Mouse (Mus musculus) forebrain, embryonic 14.5 days (tissue): ENCODE measurements around the gene Plekhm1. TPM values are rescaled to one million over a fixed set of nuclear protein-coding genes. Genes with fewer than 3 reads are reported as not detected.
A peak's percentile ranks its signal among the peaks of the same experiment; 100 is the strongest.
"Not testable (repeated sequence)": the region's sequence is repeated elsewhere in the genome, so short reads cannot be mapped to it uniquely, and the experiment has no call there.

Experiments used
- ATAC-seq: fragments of 200-750 bp; cut with Nextera tagmentation; 2 replicates; pipeline ENCODE4 v1.8.0; 2017; ENCODE audit warnings: mild to moderate bottlenecking, moderate library complexity
- DNase-seq: peaks from one replicate; pipeline ENCODE4 v3.0.0-alpha.2; 2015; ENCODE audit warnings: low spot score
- H3K27ac ChIP-seq: fragments of 300-500 bp; sonication (generic); 2 replicates; pipeline ENCODE4 v1.5.1; 2014; ENCODE audit warnings: low read depth, mild to moderate bottlenecking, control low read depth, low read length, moderate library complexity
- H3K27me3 ChIP-seq: fragments of 300-500 bp; sonication (generic); replicated peaks from 2 replicates; pipeline ENCODE4 v1.6.1; 2014; ENCODE audit warnings: low read length, control low read depth, mixed read lengths; ENCODE audit not compliant: control insufficient read depth, insufficient read depth
- H3K36me3 ChIP-seq: fragments of 300-500 bp; sonication (generic); 2 replicates; pipeline ENCODE4 v1.6.1; 2014; ENCODE audit warnings: low read length, control low read depth; ENCODE audit not compliant: control insufficient read depth, insufficient read depth
- H3K4me1 ChIP-seq: fragments of 300-500 bp; sonication (generic); 2 replicates; pipeline ENCODE4 v1.6.1; 2014; ENCODE audit warnings: antibody characterized with exemption, low read length, control low read depth; ENCODE audit not compliant: control insufficient read depth, insufficient read depth
- H3K4me2 ChIP-seq: fragments of 300-500 bp; sonication (generic); 2 replicates; pipeline ENCODE4 v1.6.1; 2014; ENCODE audit warnings: mild to moderate bottlenecking, control low read depth, low read length
- H3K4me3 ChIP-seq: fragments of 300-500 bp; sonication (generic); 2 replicates; pipeline ENCODE4 v1.5.1; 2014; ENCODE audit warnings: low read depth, low read length, control low read depth
- H3K9ac ChIP-seq: fragments of 300-500 bp; sonication (generic); 2 replicates; pipeline ENCODE4 v1.6.1; 2014; ENCODE audit warnings: mild to moderate bottlenecking, low read length, control low read depth, moderate library complexity
- H3K9me3 ChIP-seq: fragments of 300-500 bp; sonication (generic); replicated peaks from 2 replicates; pipeline ENCODE4 v1.6.1; 2016; ENCODE audit warnings: low read length, control low read depth, mixed read lengths; ENCODE audit not compliant: control insufficient read depth
- WGBS: fragments of 180-500 bp; shearing (Covaris S2); extraction: QIAGEN DNeasy Blood & Tissue Kit; methylation state at CpG from one replicate; pipeline ENCODE4 v1.1.7; 2014; 5-methylcytosine and 5-hydroxymethylcytosine counted together
- polyA plus RNA-seq: library from polyadenylated mRNA; unstranded; fragments of >200 nt; fragmentation: Nextera tagmentation; extraction: Ambion mirVana; gene quantifications from 2 replicates; pipeline ENCODE4 v1.2.1, GENCODE M21; 2014

Plekhm1 gene
- polyA plus RNA-seq, 1 experiment from 2014 or later: 7.5 TPM

GRCm38 (mm10) chr11:103325172-103325571, 87.3 kb downstream of the Plekhm1 start:
- Histone ChIP-seq H3K27me3 (no peaks in the 10 kb centered on the region), H3K9ac (no peak overlapping the region), H3K27ac (no peak overlapping the region), H3K4me3 (no peak overlapping the region), H3K9me3 (no peaks in the 10 kb centered on the region), H3K4me1 (peaks cover 3% of the 10 kb centered on the region; the same call in 1 of the 2 replicates), H3K4me2 (peak overlapping the region; percentile 1; the same call in 1 of the 2 replicates), H3K36me3 (no peaks in the 10 kb centered on the region)
- DNase-seq (peak; percentile 85), ATAC-seq (peak; percentile 55; the same call in 1 of the 2 replicates)
- 11% methylated on average over 8 of the region's 8 CpGs for WGBS

- Histone ChIP-seq H3K27me3 (no peaks in the 10 kb centered on the region), H3K27ac (no peak overlapping the region), H3K4me1 (peaks cover 3% of the 10 kb centered on the region; the same call in 1 of the 2 replicates), H3K4me2 (peak overlapping the region; percentile 1; the same call in 1 of the 2 replicates), H3K4me3 (no peak overlapping the region), H3K36me3 (no peaks in the 10 kb centered on the region), H3K9ac (no peak overlapping the region), H3K9me3 (no peaks in the 10 kb centered on the region)
- DNase-seq: peak; percentile 21
- peak; percentile 41; the same call in 1 of the 2 replicates for ATAC-seq
- 37% methylated on average over 13 of the region's 13 CpGs for WGBS
These were observed 87.8 kb downstream of the Plekhm1 start for GRCm38 (mm10) chr11:103324723-103325122.

- not testable (repeated sequence) for H3K36me3 ChIP-seq, H3K9ac ChIP-seq, DNase-seq, H3K9me3 ChIP-seq, H3K4me3 ChIP-seq, H3K4me2 ChIP-seq, ATAC-seq, H3K27me3 ChIP-seq, H3K4me1 ChIP-seq, H3K27ac ChIP-seq
- WGBS: 41% methylated on average over 4 of the region's 4 CpGs
These were observed 89.7 kb downstream of the Plekhm1 start for GRCm38 (mm10) chr11:103322832-103323231.

GRCm38 (mm10) chr11:103320646-103321045, 91.8 kb downstream of the Plekhm1 start:
- ATAC-seq (no peak), DNase-seq (peak; percentile 71)
- Histone ChIP-seq H3K9me3 (no peaks in the 10 kb centered on the region), H3K9ac (no peak overlapping the region), H3K27ac (no peak overlapping the region), H3K27me3 (no peaks in the 10 kb centered on the region), H3K4me1 (peaks cover 3% of the 10 kb centered on the region; the same call in 1 of the 2 replicates), H3K4me2 (no peak overlapping the region), H3K4me3 (no peak overlapping the region), H3K36me3 (no peaks in the 10 kb centered on the region)
- 38% methylated on average over 4 of the region's 4 CpGs for WGBS

GRCm38 (mm10) chr11:103320196-103320595, 92.3 kb downstream of the Plekhm1 start:
- H3K36me3 ChIP-seq: no peaks in the 10 kb centered on the region

GRCm38 (mm10) chr11:103318042-103318441, 94.4 kb downstream of the Plekhm1 start:
- no peaks in the 10 kb centered on the region for H3K36me3 ChIP-seq
- H3K9me3 ChIP-seq: no peaks in the 10 kb centered on the region
- no peak overlapping the region for H3K4me2 ChIP-seq
- H3K9ac ChIP-seq: no peak overlapping the region
- ATAC-seq: no peak
- no peak for DNase-seq
- H3K27ac ChIP-seq: no peak overlapping the region
- H3K4me1 ChIP-seq: peaks cover 3% of the 10 kb centered on the region; the same call in 1 of the 2 replicates
- no peaks in the 10 kb centered on the region for H3K27me3 ChIP-seq
- H3K4me3 ChIP-seq: no peak overlapping the region
- WGBS: 74% methylated on average over 1 of the region's 1 CpGs

More at GRCm38 (mm10) chr11:103320196-103320595, 92.3 kb downstream of the Plekhm1 start:
- WGBS: 86% methylated on average over 8 of the region's 8 CpGs
- no peaks in the 10 kb centered on the region for H3K9me3 ChIP-seq
- H3K4me2 ChIP-seq: no peak overlapping the region
- no peak overlapping the region for H3K27ac ChIP-seq
- ATAC-seq (no peak), DNase-seq (no peak)
- no peak overlapping the region for H3K9ac ChIP-seq
- H3K4me1 ChIP-seq: peaks cover 3% of the 10 kb centered on the region; the same call in 1 of the 2 replicates
- no peak overlapping the region for H3K4me3 ChIP-seq
- no peaks in the 10 kb centered on the region for H3K27me3 ChIP-seq

GRCm38 (mm10) chr11:103315379-103315778, 97.1 kb downstream of the Plekhm1 start:
- Histone ChIP-seq H3K9ac (no peak overlapping the region), H3K27ac (no peak overlapping the region), H3K27me3 (no peaks in the 10 kb centered on the region), H3K4me3 (no peak overlapping the region), H3K36me3 (no peaks in the 10 kb centered on the region), H3K4me1 (peaks cover under 1% of the 10 kb centered on the region; the same call in 1 of the 2 replicates), H3K4me2 (no peak overlapping the region), H3K9me3 (no peaks in the 10 kb centered on the region)
- DNase-seq (no peak), ATAC-seq (no peak)
- 81% methylated on average over 5 of the region's 5 CpGs for WGBS

GRCm38 (mm10) chr11:103314736-103315374, 97.6 kb downstream of the Plekhm1 start:
- WGBS: 78% methylated on average over 10 of the region's 10 CpGs
- H3K27ac ChIP-seq: no peak overlapping the region

More at GRCm38 (mm10) chr11:103314736-103315374, 97.6 kb downstream of the Plekhm1 start:
- Histone ChIP-seq H3K9me3 (no peaks in the 10 kb centered on the region), H3K27me3 (no peaks in the 10 kb centered on the region), H3K4me1 (no peaks in the 10 kb centered on the region), H3K9ac (no peak overlapping the region), H3K4me2 (no peak overlapping the region), H3K4me3 (no peak overlapping the region), H3K36me3 (no peaks in the 10 kb centered on the region)
- no peak for ATAC-seq
- DNase-seq: no peak
